Mouse (Mus musculus) layer of hippocampus, adult 11-12 months (tissue): ENCODE data around the gene Fsd1l.
"Not testable (repeated sequence)": the region's sequence is repeated elsewhere in the genome, so short reads cannot be mapped to it uniquely, and the experiment has no call there.

ENCODE experiments used
- DNase-seq: peaks from one replicate; pipeline ENCODE4 v3.0.0; 2022; ENCODE audit warnings: low spot score

Fsd1l gene

GRCm38 (mm10) chr4:53628924-53629323 lies 2.3 kb upstream of the Fsd1l start:
- no peak for DNase-seq

GRCm38 (mm10) chr4:53630963-53631315 lies 332 bp upstream of the Fsd1l start:
- DNase-seq, result no peak

- DNase-seq, result no peak
These were observed 709 bp downstream of the Fsd1l start for GRCm38 (mm10) chr4:53632011-53632349.

GRCm38 (mm10) chr4:53635336-53635735 lies 4.1 kb downstream of the Fsd1l start:
- no peak for DNase-seq

- no peak for DNase-seq
These were observed 6.1 kb downstream of the Fsd1l start for GRCm38 (mm10) chr4:53637269-53637909.

GRCm38 (mm10) chr4:53638549-53639123 lies 7.4 kb downstream of the Fsd1l start:
- DNase-seq, result no peak

GRCm38 (mm10) chr4:53658029-53658428 lies 26.8 kb downstream of the Fsd1l start:
- no peak for DNase-seq

GRCm38 (mm10) chr4:53660711-53661110 lies 29.4 kb downstream of the Fsd1l start:
- DNase-seq, result no peak

- no peak for DNase-seq
These were observed 50.8 kb downstream of the Fsd1l start for GRCm38 (mm10) chr4:53682092-53682491.

GRCm38 (mm10) chr4:53688965-53689364 lies 57.7 kb downstream of the Fsd1l start:
- no peak for DNase-seq

- no peak for DNase-seq
These were observed 60.1 kb downstream of the Fsd1l start for GRCm38 (mm10) chr4:53691418-53691817.

GRCm38 (mm10) chr4:53709166-53709565 lies 77.9 kb downstream of the Fsd1l start:
- DNase-seq, result not testable (repeated sequence)

GRCm38 (mm10) chr4:53710021-53710420 lies 78.8 kb downstream of the Fsd1l start:
- DNase-seq, result no peak

GRCm38 (mm10) chr4:53710555-53711328 lies 79.5 kb downstream of the Fsd1l start:
- DNase-seq, result no peak

GRCm38 (mm10) chr4:53713704-53714050 lies 82.4 kb downstream of the Fsd1l start, which contains the start of gene Fktn:
TSS of gene Fktn (plus strand) at chr4:53713998.
- DNase-seq, result no peak

GRCm38 (mm10) chr4:53714051-53714814 lies 83.0 kb downstream of the Fsd1l start:
- DNase-seq, result peak; percentile 93

GRCm38 (mm10) chr4:53715977-53716376 lies 84.7 kb downstream of the Fsd1l start:
- DNase-seq, result no peak

- DNase-seq, result no peak
These were observed 86.3 kb downstream of the Fsd1l start for GRCm38 (mm10) chr4:53717546-53717945.

- no peak for DNase-seq
These were observed 87.0 kb downstream of the Fsd1l start for GRCm38 (mm10) chr4:53718261-53718660.

GRCm38 (mm10) chr4:53722506-53722905 lies 91.2 kb downstream of the Fsd1l start:
- DNase-seq, result peak; percentile 40

- not testable (repeated sequence) for DNase-seq
These were observed 94.8 kb downstream of the Fsd1l start for GRCm38 (mm10) chr4:53726100-53726499.

- no peak for DNase-seq
These were observed 96.8 kb downstream of the Fsd1l start for GRCm38 (mm10) chr4:53728121-53728520.
